Mouse (Mus musculus) liver, embryonic 12.5 days (tissue): Measurements from ENCODE around the gene Mpdu1. TPM values are rescaled to one million over a fixed set of nuclear protein-coding genes. Genes with fewer than 3 reads are reported as not detected.
A peak's percentile ranks its signal among the peaks of the same experiment; 100 is the strongest.
"Not testable (repeated sequence)": the region's sequence is repeated elsewhere in the genome, so short reads cannot be mapped to it uniquely, and the experiment has no call there.

Experiments
- ATAC-seq: fragments of 200-750 bp; cut with Nextera tagmentation; 2 replicates; pipeline ENCODE4 v1.8.0; 2017; ENCODE audit warnings: moderate number of reproducible peaks, mild to moderate bottlenecking, moderate library complexity
- H3K27ac ChIP-seq: fragments of 300-500 bp; sonication (generic); 2 replicates; pipeline ENCODE4 v1.5.1; 2016; ENCODE audit warnings: mild to moderate bottlenecking
- H3K27me3 ChIP-seq: fragments of 300-500 bp; sonication (generic); replicated peaks from 2 replicates; pipeline ENCODE4 v1.6.1; 2016; ENCODE audit warnings: mild to moderate bottlenecking, moderate library complexity
- H3K36me3 ChIP-seq: fragments of 300-500 bp; sonication (generic); 2 replicates; pipeline ENCODE4 v1.6.1; 2016; ENCODE audit warnings: mild to moderate bottlenecking, moderate library complexity
- H3K4me1 ChIP-seq: fragments of 300-500 bp; sonication (generic); 2 replicates; pipeline ENCODE4 v1.6.1; 2016
- H3K4me2 ChIP-seq: fragments of 300-500 bp; sonication (generic); 2 replicates; pipeline ENCODE4 v1.6.1; 2016; ENCODE audit warnings: mild to moderate bottlenecking, moderate library complexity
- H3K4me3 ChIP-seq: fragments of 300-500 bp; sonication (generic); 2 replicates; pipeline ENCODE4 v1.5.1; 2016; ENCODE audit warnings: mild to moderate bottlenecking, moderate library complexity
- H3K9ac ChIP-seq: fragments of 300-500 bp; sonication (generic); 2 replicates; pipeline ENCODE4 v1.6.1; 2016; ENCODE audit warnings: mild to moderate bottlenecking, moderate library complexity
- H3K9me3 ChIP-seq: fragments of 300-500 bp; sonication (generic); replicated peaks from 2 replicates; pipeline ENCODE4 v1.6.1; 2016; ENCODE audit warnings: mild to moderate bottlenecking, moderate library complexity
- WGBS: fragments of 180-500 bp; shearing (Covaris S2); methylation state at CpG from one replicate; pipeline ENCODE4 v1.1.7; 2016; ENCODE audit not compliant: insufficient replicate concordance; 5-methylcytosine and 5-hydroxymethylcytosine counted together
- polyA plus RNA-seq: library from polyadenylated mRNA; unstranded; fragments of >200 nt; fragmentation: Nextera tagmentation; extraction: Ambion mirVana; gene quantifications from 2 replicates; pipeline ENCODE4 v1.2.1, GENCODE M21; 2016

Mpdu1 gene
- polyA plus RNA-seq, 1 experiment from 2014 or later: 39.4 TPM

- 66% methylated on average over 3 of the region's 3 CpGs for WGBS
- not testable (repeated sequence) for H3K9me3 ChIP-seq, H3K27ac ChIP-seq, H3K4me3 ChIP-seq, H3K9ac ChIP-seq, H3K36me3 ChIP-seq, H3K27me3 ChIP-seq, H3K4me2 ChIP-seq, ATAC-seq
- peaks cover 22% of the 10 kb centered on the region for H3K4me1 ChIP-seq
Measured at GRCm38 (mm10) chr11:69703381-69703780, 40.9 kb upstream of the Mpdu1 start.

GRCm38 (mm10) chr11:69702886-69703285 lies 40.4 kb upstream of the Mpdu1 start:
- WGBS: 86% methylated on average over 10 of the region's 10 CpGs
- not testable (repeated sequence) for H3K4me3 ChIP-seq, H3K27ac ChIP-seq, H3K9me3 ChIP-seq, H3K9ac ChIP-seq, H3K4me2 ChIP-seq, ATAC-seq, H3K27me3 ChIP-seq, H3K36me3 ChIP-seq
- H3K4me1 ChIP-seq: peaks cover 22% of the 10 kb centered on the region

GRCm38 (mm10) chr11:69699595-69699994 lies 37.2 kb upstream of the Mpdu1 start:
- Histone ChIP-seq H3K9me3 (no peaks in the 10 kb centered on the region), H3K4me2 (0 out of 2 replicates have a peak overlapping the region, but pooled peaks have one; percentile 12), H3K27ac (no peak overlapping the region), H3K4me3 (no peak overlapping the region), H3K4me1 (peaks cover 27% of the 10 kb centered on the region), H3K36me3 (no peaks in the 10 kb centered on the region), H3K27me3 (peaks cover 13% of the 10 kb centered on the region), H3K9ac (no peak overlapping the region)
- WGBS: 7% methylated on average over 1 of the region's 1 CpGs
- no peak for ATAC-seq

- peaks cover 23% of the 10 kb centered on the region for H3K4me1 ChIP-seq
- H3K36me3 ChIP-seq: no peaks in the 10 kb centered on the region
- no peak overlapping the region for H3K27ac ChIP-seq
- no peaks in the 10 kb centered on the region for H3K9me3 ChIP-seq
- no peak overlapping the region for H3K9ac ChIP-seq
- H3K27me3 ChIP-seq: peaks cover 15% of the 10 kb centered on the region
- no peak for ATAC-seq
- 61% methylated on average over 5 of the region's 5 CpGs for WGBS
- no peak overlapping the region for H3K4me3 ChIP-seq
- H3K4me2 ChIP-seq: no peak overlapping the region
Measured at GRCm38 (mm10) chr11:69698574-69698973, 36.1 kb upstream of the Mpdu1 start.

- no peak overlapping the region for H3K9ac ChIP-seq
- peaks cover 31% of the 10 kb centered on the region for H3K4me1 ChIP-seq
- no peaks in the 10 kb centered on the region for H3K9me3 ChIP-seq
- H3K4me2 ChIP-seq: no peak overlapping the region
- H3K36me3 ChIP-seq: no peaks in the 10 kb centered on the region
- H3K27ac ChIP-seq: no peak overlapping the region
- 80% methylated on average over 3 of the region's 3 CpGs for WGBS
- H3K27me3 ChIP-seq: peaks cover 15% of the 10 kb centered on the region
- H3K4me3 ChIP-seq: no peak overlapping the region
- no peak for ATAC-seq
Measured at GRCm38 (mm10) chr11:69697396-69697795, 35.0 kb upstream of the Mpdu1 start.

- H3K9ac ChIP-seq: peak within 1 kb of the TSS; percentile 69
- H3K4me3 ChIP-seq: peak within 1 kb of the TSS; percentile 56
- H3K36me3 ChIP-seq: no peaks in the 10 kb centered on the region
- peak; percentile 49 for ATAC-seq
- H3K4me1 ChIP-seq: peaks cover 35% of the 10 kb centered on the region
- peak within 1 kb of the TSS; percentile 34 for H3K27ac ChIP-seq
- 10% methylated on average over 41 of the region's 41 CpGs for WGBS
- H3K27me3 ChIP-seq: peaks cover 15% of the 10 kb centered on the region
- H3K4me2 ChIP-seq: peak within 1 kb of the TSS; percentile 78
- no peaks in the 10 kb centered on the region for H3K9me3 ChIP-seq
Measured at GRCm38 (mm10) chr11:69695361-69696181, 33.1 kb upstream of the Mpdu1 start, which contains the start of the genes Tnfsf12 and Tnfsfm13. Gene Tnfsf12, minus strand, starts transcription at chr11:69695849. Gene Tnfsfm13, minus strand, starts transcription at chr11:69696098.

- Histone ChIP-seq H3K9me3 (no peaks in the 10 kb centered on the region), H3K4me1 (peaks cover 34% of the 10 kb centered on the region), H3K9ac (peak overlapping the region; percentile 69; the same call in 1 of the 2 replicates), H3K27me3 (peaks cover 15% of the 10 kb centered on the region), H3K27ac (0 out of 2 replicates have a peak overlapping the region, but pooled peaks have one; percentile 34), H3K36me3 (no peaks in the 10 kb centered on the region), H3K4me2 (peak overlapping the region; percentile 78), H3K4me3 (peak overlapping the region; percentile 56)
- 45% methylated on average over 6 of the region's 6 CpGs for WGBS
- ATAC-seq: no peak
Measured at GRCm38 (mm10) chr11:69695046-69695360, 32.6 kb upstream of the Mpdu1 start.

GRCm38 (mm10) chr11:69693421-69693965 lies 31.1 kb upstream of the Mpdu1 start:
- H3K4me3 ChIP-seq: no peak overlapping the region
- H3K27ac ChIP-seq: no peak overlapping the region
- H3K4me1 ChIP-seq: peaks cover 25% of the 10 kb centered on the region
- no peaks in the 10 kb centered on the region for H3K9me3 ChIP-seq
- H3K9ac ChIP-seq: no peak overlapping the region
- no peak for ATAC-seq
- H3K36me3 ChIP-seq: no peaks in the 10 kb centered on the region
- 54% methylated on average over 11 of the region's 11 CpGs for WGBS
- H3K27me3 ChIP-seq: peaks cover 15% of the 10 kb centered on the region
- no peak overlapping the region for H3K4me2 ChIP-seq

- ATAC-seq: no peak
- H3K4me3 ChIP-seq: no peak overlapping the region
- H3K27ac ChIP-seq: no peak overlapping the region
- 74% methylated on average over 6 of the region's 6 CpGs for WGBS
- no peak overlapping the region for H3K9ac ChIP-seq
- peaks cover 25% of the 10 kb centered on the region for H3K4me1 ChIP-seq
- H3K27me3 ChIP-seq: peaks cover 15% of the 10 kb centered on the region
- H3K4me2 ChIP-seq: no peak overlapping the region
- no peaks in the 10 kb centered on the region for H3K9me3 ChIP-seq
- H3K36me3 ChIP-seq: no peaks in the 10 kb centered on the region
Measured at GRCm38 (mm10) chr11:69692863-69693262, 30.4 kb upstream of the Mpdu1 start.

GRCm38 (mm10) chr11:69692196-69692811 lies 29.9 kb upstream of the Mpdu1 start:
- no peaks in the 10 kb centered on the region for H3K9me3 ChIP-seq
- H3K27ac ChIP-seq: no peak overlapping the region
- WGBS: 32% methylated on average over 9 of the region's 9 CpGs

GRCm38 (mm10) chr11:69689891-69690290 lies 27.4 kb upstream of the Mpdu1 start:
- no peak overlapping the region for H3K9ac ChIP-seq
- no peaks in the 10 kb centered on the region for H3K36me3 ChIP-seq
- H3K4me2 ChIP-seq: no peak overlapping the region
- no peak overlapping the region for H3K4me3 ChIP-seq
- H3K4me1 ChIP-seq: peaks cover 34% of the 10 kb centered on the region
- H3K9me3 ChIP-seq: no peaks in the 10 kb centered on the region
- H3K27ac ChIP-seq: no peak overlapping the region
- 87% methylated on average over 1 of the region's 1 CpGs for WGBS
- peaks cover 8% of the 10 kb centered on the region for H3K27me3 ChIP-seq
- no peak for ATAC-seq

More at GRCm38 (mm10) chr11:69692196-69692811, 29.9 kb upstream of the Mpdu1 start:
- Histone ChIP-seq H3K4me2 (no peak overlapping the region), H3K4me1 (peaks cover 25% of the 10 kb centered on the region), H3K36me3 (no peaks in the 10 kb centered on the region), H3K4me3 (no peak overlapping the region), H3K9ac (no peak overlapping the region), H3K27me3 (peaks cover 15% of the 10 kb centered on the region)
- ATAC-seq: no peak

- Histone ChIP-seq H3K9me3 (no peaks in the 10 kb centered on the region), H3K4me2 (no peak overlapping the region), H3K36me3 (no peaks in the 10 kb centered on the region), H3K9ac (no peak overlapping the region), H3K27ac (0 out of 2 replicates have a peak overlapping the region, but pooled peaks have one; percentile 2), H3K27me3 (peaks cover 3% of the 10 kb centered on the region; the same call in 1 of the 2 replicates), H3K4me1 (peaks cover 28% of the 10 kb centered on the region), H3K4me3 (no peak overlapping the region)
- WGBS: 52% methylated on average over 5 of the region's 5 CpGs
- ATAC-seq: no peak
Measured at GRCm38 (mm10) chr11:69687061-69687460, 24.6 kb upstream of the Mpdu1 start.
